Mouse (Mus musculus) thymus, postnatal 0 days (tissue): ENCODE measurements around the gene Mzf1. TPM values are rescaled to one million over a fixed set of nuclear protein-coding genes. Genes with fewer than 3 reads are reported as not detected.

Experiments
- DNase-seq: peaks from one replicate; pipeline ENCODE4 v3.0.0-alpha.2; 2015; ENCODE audit warnings: low spot score
- polyA plus RNA-seq: library from polyadenylated mRNA; unstranded; fragments of >200 nt; fragmentation: Nextera tagmentation; extraction: Ambion mirVana; gene quantifications from 2 replicates; pipeline ENCODE4 v1.2.1, GENCODE M21; 2015

Gene Mzf1
- polyA plus RNA-seq, 1 experiment from 2014 or later = 1.6 TPM

DNA sequence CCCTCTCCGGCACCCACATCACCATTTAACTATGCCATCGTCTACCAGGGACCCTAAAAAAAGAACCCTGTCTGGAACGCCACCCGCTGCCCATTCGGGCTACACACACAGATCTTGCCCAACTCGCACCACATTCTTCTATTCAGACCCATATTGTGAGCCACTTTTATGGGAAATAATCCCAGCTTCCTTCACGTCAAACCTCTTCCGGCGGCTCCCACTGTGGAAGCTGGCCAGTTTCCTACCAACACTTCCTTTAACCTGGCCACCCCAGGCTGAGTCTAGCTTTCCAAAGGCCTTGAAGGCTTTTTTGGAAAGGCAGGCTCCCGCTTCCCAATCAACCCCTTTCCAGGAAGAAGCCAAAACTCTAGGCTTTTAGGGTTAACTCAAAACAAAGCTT lies 48.0 kb downstream of the Mzf1 start:
- DNase-seq = no peak

DNA sequence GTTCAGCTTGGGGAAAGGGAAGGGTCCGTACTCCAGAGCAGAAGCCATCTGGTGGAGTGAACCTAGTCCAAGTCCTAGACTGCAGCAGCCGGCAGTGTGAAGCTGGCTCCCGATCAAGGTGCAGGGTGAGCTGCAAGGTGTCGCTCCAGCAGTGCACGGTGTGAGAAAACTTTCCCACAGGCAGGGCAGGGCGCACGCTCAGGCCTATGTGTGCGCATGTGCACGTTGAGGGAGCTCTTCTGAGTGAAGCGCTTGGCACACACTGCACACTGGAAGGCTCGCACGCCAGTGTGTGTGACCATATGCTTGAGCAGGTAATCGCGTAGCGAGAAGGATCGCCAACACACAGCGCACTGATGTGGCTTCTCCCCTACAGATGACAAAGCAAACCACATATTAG lies 48.6 kb downstream of the Mzf1 start:
- DNase-seq = no peak

DNA sequence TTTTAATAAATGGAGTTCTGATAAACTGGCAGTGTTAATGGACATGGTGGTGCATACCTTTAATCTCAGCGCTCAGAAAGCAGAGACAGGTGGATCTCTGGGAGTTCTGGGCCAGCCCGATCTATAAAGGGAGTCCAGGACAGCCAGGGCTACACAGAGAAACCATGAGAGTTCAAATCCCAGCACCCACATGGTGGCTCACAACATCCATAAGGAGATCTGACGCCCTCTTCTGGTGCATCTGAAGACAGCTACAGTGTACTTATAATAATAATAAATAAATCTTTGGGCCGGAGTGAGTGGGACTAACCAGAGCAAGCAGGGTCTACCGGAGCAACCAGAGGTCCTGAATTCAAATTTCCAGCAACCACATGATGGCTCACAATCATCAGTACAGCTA lies 51.2 kb downstream of the Mzf1 start:
- DNase-seq = no peak

DNA sequence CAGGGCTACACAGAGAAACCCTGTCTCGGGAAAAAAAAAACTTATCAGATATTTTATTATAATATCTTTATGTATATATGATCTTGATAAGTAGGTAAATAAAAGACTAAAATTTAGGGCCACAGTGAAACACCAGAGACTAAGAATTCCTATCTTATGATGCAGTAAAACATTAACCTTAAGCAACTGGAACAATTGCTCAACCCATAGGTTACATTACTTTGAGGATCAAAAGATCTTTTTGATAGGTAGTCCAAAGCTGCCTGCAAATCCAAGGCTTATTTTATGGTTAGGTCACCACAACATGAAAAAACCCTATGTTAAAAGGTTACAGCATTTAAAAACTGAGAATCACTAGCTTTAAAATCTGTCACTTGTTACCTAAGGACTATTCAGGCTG lies 53.0 kb downstream of the Mzf1 start:
- no peak for DNase-seq

DNA sequence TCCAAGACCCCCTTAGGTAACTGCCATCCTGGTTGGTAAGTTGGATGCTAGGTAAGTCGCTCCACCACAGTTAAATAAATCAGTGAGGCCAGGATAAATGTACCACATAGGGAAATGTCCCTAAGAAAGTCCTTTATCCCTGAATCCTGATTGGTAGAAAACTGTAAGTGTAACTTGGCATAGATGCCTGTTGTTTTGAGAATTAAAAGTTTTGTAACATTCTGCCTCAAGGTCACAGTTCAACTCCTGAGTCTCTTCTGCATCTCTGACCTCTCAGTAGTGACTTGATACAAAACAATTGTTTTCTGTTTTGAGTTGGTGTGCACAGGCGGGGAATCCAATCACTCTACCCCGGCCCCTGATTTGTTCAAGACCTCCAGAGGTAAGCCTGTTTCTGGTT lies 55.7 kb downstream of the Mzf1 start, which contains the start of gene Trim28:
Gene Trim28, plus strand, starts transcription at position 264 of the 400 bp plus-strand sequence.
- no peak for DNase-seq

DNA sequence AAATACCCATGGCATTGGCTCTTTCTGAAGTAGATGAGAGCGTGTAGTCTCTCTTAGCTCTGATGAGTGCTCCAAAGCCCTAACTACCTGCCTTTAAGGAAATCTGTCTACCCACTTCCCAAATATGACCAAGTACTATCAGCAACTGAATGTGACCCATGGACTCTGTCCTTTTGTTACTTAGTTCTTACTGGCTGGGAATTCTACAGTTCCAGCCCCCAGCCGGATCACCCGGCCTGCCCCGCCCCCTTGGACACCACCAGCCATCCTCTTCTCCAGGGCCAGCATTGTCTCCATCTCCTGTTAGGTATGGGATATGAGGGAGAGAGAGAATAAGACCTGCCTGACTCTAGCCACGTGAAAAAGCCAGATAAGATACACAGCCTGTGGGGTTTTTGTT lies 56.5 kb downstream of the Mzf1 start, which contains the start of gene Slc27a5:
Gene Slc27a5, minus strand, starts transcription at position 140 of the 400 bp plus-strand sequence.
- DNase-seq = no peak

DNA sequence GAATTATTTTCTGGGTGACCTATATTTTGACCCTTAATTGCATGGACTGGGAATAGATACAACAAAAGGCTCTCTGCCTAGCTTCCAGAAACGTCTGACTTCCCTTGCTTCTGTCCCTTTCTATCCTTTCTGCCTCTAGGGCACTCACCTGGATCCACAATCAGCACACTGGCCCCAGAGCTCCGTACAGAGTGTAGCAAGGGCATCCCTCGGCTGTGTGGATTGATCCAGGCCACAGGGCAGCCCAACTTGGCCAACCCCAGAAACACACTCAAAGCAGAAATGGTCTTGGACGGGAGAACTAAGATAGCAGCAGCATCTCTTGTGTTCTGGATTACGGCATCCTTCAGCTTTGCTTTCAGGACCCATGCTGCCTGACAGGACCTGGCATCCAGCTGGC lies 57.3 kb downstream of the Mzf1 start:
- no peak for DNase-seq

DNA sequence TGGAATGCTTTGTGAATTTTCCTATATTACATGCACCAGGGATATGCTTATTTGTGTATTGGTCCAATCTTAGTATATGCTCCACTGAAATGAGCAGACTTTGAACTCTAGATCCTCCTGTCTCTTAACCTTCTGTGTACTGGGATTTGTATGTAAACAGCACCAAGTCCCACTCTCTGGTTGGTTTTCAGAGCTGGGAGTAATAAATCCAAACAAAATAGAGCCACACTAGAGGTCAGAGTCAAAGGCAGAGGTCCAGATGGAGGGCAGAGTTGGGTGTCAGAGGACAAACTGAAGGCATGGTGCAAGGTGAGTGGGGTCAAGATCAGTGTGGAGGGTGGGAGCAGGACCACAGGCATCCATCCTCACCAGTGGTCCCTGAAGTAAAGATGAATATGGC lies 58.7 kb downstream of the Mzf1 start:
- no peak for DNase-seq

DNA sequence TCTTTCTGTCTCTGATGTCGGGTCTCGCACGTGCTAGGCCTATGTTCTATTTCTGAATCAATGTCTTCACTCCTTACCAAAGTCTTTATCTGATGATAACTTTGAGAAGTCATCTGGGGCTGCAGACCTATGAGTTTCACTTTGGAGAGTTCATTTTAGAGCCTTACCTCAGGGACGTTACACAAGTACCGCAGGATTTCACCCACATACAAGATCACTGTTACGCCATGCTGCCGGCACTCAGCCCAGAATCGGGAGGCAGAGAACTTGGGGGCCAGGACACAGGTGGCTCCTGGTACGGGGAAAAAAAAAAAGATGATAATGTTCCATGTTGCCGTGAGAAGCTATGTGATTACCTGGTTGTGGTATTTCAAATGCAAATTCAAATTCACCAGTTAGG lies 61.4 kb downstream of the Mzf1 start:
- DNase-seq = no peak

Other genes with a start within 250 kb of the Mzf1 start
- 11.0 and 17.6 TPM in 2 replicates for gene Zfp329, start 235.9 kb downstream of the Mzf1 start, polyA plus RNA-seq
- gene Zfp110, start 220.0 kb downstream of the Mzf1 start, polyA plus RNA-seq = 34.5 and 36.7 TPM in 2 replicates
- 1.9 and 2.4 TPM in 2 replicates for gene Zfp128, start 173.6 kb downstream of the Mzf1 start, polyA plus RNA-seq
- 4.6 and 7.2 TPM in 2 replicates for gene Zscan22, start 156.9 kb downstream of the Mzf1 start, polyA plus RNA-seq
- 1,115 and 1,143 TPM in 2 replicates for gene Rps5, start 132.5 kb downstream of the Mzf1 start, polyA plus RNA-seq
- gene Rnf225, start 127.3 kb downstream of the Mzf1 start, polyA plus RNA-seq = 0.22 and 0.42 TPM in 2 replicates
- gene Zfp324, start 88.9 kb downstream of the Mzf1 start, polyA plus RNA-seq = 4.9 and 5.0 TPM in 2 replicates
- 5.7 and 5.8 TPM in 2 replicates for gene Zfp446, start 76.9 kb downstream of the Mzf1 start, polyA plus RNA-seq
- gene Slc27a5, start 56.6 kb downstream of the Mzf1 start, polyA plus RNA-seq = 0.06 and 0.08 TPM in 2 replicates
- gene Trim28, start 55.6 kb downstream of the Mzf1 start, polyA plus RNA-seq = 236 and 274 TPM in 2 replicates
- gene Zbtb45, start 44.7 kb downstream of the Mzf1 start, polyA plus RNA-seq = 27.8 and 30.8 TPM in 2 replicates
- 226 and 230 TPM in 2 replicates for gene Chmp2a, start 20.0 kb downstream of the Mzf1 start, polyA plus RNA-seq
- gene Ube2m, start 16.5 kb downstream of the Mzf1 start, polyA plus RNA-seq = 90.8 and 91.5 TPM in 2 replicates
- not detected in 2 replicates for gene Vmn1r85, start 40.4 kb upstream of the Mzf1 start, polyA plus RNA-seq
- not detected in 2 replicates for gene Vmn1r86, start 65.2 kb upstream of the Mzf1 start, polyA plus RNA-seq
- not detected in 2 replicates for gene Vmn1r87, start 85.4 kb upstream of the Mzf1 start, polyA plus RNA-seq
- gene Vmn1r88, start 104.8 kb upstream of the Mzf1 start, polyA plus RNA-seq = not detected in 2 replicates
- gene Vmn1r89, start 158.3 kb upstream of the Mzf1 start, polyA plus RNA-seq = not detected in 2 replicates
- 125 and 129 TPM in 2 replicates for gene Lig1, start 222.5 kb upstream of the Mzf1 start, polyA plus RNA-seq
- 3.7 and 3.8 TPM in 2 replicates for gene Zswim9, start 224.0 kb upstream of the Mzf1 start, polyA plus RNA-seq